Mouse (Mus musculus): ENCODE results near the gene Clrn2. TPM values are rescaled to one million over a fixed set of nuclear protein-coding genes. Genes with fewer than 3 reads are reported as not detected.

Gene Clrn2
- not detected for total RNA-seq (2023)

DNA sequence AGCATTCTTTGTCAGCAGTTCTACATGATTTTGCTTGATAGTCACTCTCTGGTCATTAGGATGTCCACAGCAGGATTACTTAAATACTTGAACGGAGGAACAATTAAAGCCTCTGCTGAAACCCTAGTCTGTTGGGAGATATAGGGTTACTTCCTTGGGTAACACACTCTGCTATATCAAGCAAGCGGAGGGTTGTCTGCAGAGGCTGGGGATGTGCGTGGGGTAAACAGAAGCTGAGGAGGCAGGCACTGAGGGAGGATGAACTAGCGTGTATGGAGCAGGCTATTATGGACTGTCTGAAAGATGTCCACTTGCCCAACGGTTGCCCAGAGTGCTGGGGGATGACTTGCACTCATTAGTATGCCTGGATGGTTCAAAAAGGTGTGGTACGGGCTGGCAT is at the start of gene Clrn2:
TSS of gene Clrn2 (plus strand) at position 301 of the 400 bp plus-strand sequence.

GRCm38 (mm10) chr5:45449831-45450716 is 3.5 kb upstream of the Clrn2 start, which contains the start of gene Qdpr:
Gene Qdpr (minus strand): TSS chr5:45450236.

DNA sequence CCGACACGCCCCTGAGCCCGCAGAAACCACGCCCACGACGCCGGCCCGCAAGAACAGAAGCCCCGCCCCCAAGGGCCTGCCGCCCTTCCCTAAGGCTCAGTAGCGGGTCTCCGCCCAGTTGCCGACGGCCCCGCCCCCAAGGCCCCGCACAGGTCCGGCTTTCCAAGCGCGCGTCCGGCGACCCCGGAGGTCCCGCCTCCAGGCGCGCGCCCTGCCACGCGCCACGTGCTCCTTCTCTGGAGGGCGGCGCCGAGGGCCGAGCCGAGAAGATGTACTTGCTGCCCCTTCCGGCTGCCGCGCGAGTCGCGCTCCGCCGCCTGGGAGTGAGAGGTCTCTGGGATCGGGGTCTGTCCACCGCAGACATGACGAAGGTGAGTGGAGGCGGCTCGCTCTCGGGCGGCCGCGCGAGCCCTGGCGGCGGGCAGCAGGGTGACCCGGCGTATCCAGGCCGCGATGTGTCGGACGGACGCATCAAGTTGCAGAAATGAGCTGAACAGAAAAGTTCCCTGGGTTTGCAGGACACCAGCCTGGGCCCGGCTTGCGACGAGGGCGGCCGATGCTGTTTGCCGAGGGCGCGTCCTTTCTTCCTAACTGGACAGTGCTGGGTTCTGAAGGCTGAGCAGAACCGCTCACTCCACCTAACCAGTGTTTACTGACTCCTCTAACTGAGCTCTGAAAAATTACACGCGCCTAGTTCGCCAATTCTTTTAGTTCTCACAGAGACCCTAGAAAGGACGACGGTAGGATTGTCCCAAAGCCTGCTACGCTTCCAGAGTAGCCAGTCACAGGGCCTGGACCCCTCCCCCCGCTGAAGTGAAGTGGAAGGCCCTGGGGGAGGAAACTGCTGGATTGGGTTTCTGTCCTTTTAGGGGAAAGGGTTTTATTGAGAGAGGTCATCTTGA is 39.9 kb downstream of the Clrn2 start, which contains the start of gene Lap3:
TSS of gene Lap3 (plus strand) at position 184 of the 902 bp plus-strand sequence.

Other genes with a start within 250 kb of the Clrn2 start
- gene Qdpr, start 3.5 kb upstream of the Clrn2 start, total RNA-seq (2023): 42.3 TPM
- 16.1 TPM for gene Lap3, start 39.6 kb downstream of the Clrn2 start, total RNA-seq (2023)
- gene Med28, start 66.5 kb downstream of the Clrn2 start, total RNA-seq (2023): 70.6 TPM
- not detected for gene Fam184b, start 185.9 kb downstream of the Clrn2 start, total RNA-seq (2023)
- gene Ncapg, start 216.2 kb downstream of the Clrn2 start, total RNA-seq (2023): not detected

All from CD8-positive naive resting alpha-beta T cell, adult 57 days (primary cell).